Mouse (Mus musculus): ENCODE results near the gene Acot3.
"Not testable (repeated sequence)": the region's sequence is repeated elsewhere in the genome, so short reads cannot be mapped to it uniquely, and the experiment has no call there.

DNA sequence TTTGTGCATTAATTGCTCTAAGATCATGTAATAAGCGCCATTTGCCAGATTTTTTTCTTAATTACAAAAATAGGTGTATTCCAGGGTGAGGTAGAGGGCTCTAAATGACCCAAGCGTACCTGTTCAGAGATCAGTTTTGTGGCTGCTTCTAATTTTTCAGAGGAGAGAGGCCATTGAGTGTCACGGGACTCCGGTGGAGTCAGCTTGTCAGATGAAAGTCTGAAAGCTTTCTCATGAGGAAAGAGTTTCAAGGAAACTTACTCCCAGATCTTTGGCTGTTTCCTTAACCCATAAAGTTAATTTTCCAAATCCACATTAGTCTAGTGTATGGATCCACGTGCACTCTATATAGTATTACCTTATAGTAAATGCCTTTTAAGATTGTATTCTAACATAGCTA lies 42.7 kb downstream of the Acot3 start:
- TF ChIP-seq CTCF, EP300 (IDR thresholded peaks at IDR 0.05; ENCODE audit: low read depth): not testable (repeated sequence)
